Mouse (Mus musculus): ENCODE results near the gene Rplp2.

Gene Rplp2

GRCm38 (mm10) chr7:141481498-141482401 lies 34.6 kb downstream of the Rplp2 start:
- no peak for DNase-seq (ENCODE audit: low read depth, low spot score)

- DNase-seq (ENCODE audit: low read depth, low spot score): no peak
Observed at GRCm38 (mm10) chr7:141482531-141483024, 35.4 kb downstream of the Rplp2 start.

GRCm38 (mm10) chr7:141483114-141483653 lies 36.0 kb downstream of the Rplp2 start:
- no peak for DNase-seq (ENCODE audit: low read depth, low spot score)

- DNase-seq (ENCODE audit: low read depth, low spot score): no peak
Observed at GRCm38 (mm10) chr7:141484186-141485120, 37.3 kb downstream of the Rplp2 start.

- DNase-seq (ENCODE audit: low read depth, low spot score): no peak
Observed at GRCm38 (mm10) chr7:141485186-141485585, 38.0 kb downstream of the Rplp2 start.

- DNase-seq (ENCODE audit: low read depth, low spot score): no peak
Observed at GRCm38 (mm10) chr7:141485606-141486005, 38.4 kb downstream of the Rplp2 start.

GRCm38 (mm10) chr7:141486239-141486638 lies 39.1 kb downstream of the Rplp2 start:
- DNase-seq (ENCODE audit: low read depth, low spot score): no peak

- DNase-seq (ENCODE audit: low read depth, low spot score): no peak
Observed at GRCm38 (mm10) chr7:141487141-141487540, 40.0 kb downstream of the Rplp2 start.

GRCm38 (mm10) chr7:141491151-141491550 lies 44.0 kb downstream of the Rplp2 start:
- no peak for DNase-seq (ENCODE audit: low read depth, low spot score)

GRCm38 (mm10) chr7:141492738-141493137 lies 45.6 kb downstream of the Rplp2 start:
- no peak for DNase-seq (ENCODE audit: low read depth, low spot score)

- DNase-seq (ENCODE audit: low read depth, low spot score): no peak
Observed at GRCm38 (mm10) chr7:141493729-141494128, 46.6 kb downstream of the Rplp2 start.

- no peak for DNase-seq (ENCODE audit: low read depth, low spot score)
Observed at GRCm38 (mm10) chr7:141495379-141495778, 48.2 kb downstream of the Rplp2 start.

GRCm38 (mm10) chr7:141495940-141496339 lies 48.8 kb downstream of the Rplp2 start:
- DNase-seq (ENCODE audit: low read depth, low spot score): no peak

GRCm38 (mm10) chr7:141497600-141497999 lies 50.4 kb downstream of the Rplp2 start:
- no peak for DNase-seq (ENCODE audit: low read depth, low spot score)
